Mouse (Mus musculus) c-Kit-positive CD71-positive TER-119-negative erythroid progenitor cells, embryonic 14.5 days (primary cell): ENCODE measurements around the gene 0610009B22Rik.

Experiments used
- DNase-seq: peaks from one replicate; pipeline ENCODE4 v3.0.0-alpha.2; 2013; ENCODE audit warnings: low read depth

Gene 0610009B22Rik

GRCm38 (mm10) chr11:51658705-51659104 is 30.0 kb downstream of the 0610009B22Rik start:
- DNase-seq = no peak

- DNase-seq = no peak
Observed at GRCm38 (mm10) chr11:51658291-51658690, 30.4 kb downstream of the 0610009B22Rik start.

GRCm38 (mm10) chr11:51656798-51657521 is 31.7 kb downstream of the 0610009B22Rik start:
- no peak for DNase-seq

GRCm38 (mm10) chr11:51654891-51655290 is 33.8 kb downstream of the 0610009B22Rik start:
- no peak for DNase-seq

- no peak for DNase-seq
Observed at GRCm38 (mm10) chr11:51653736-51654135, 34.9 kb downstream of the 0610009B22Rik start.

- no peak for DNase-seq
Observed at GRCm38 (mm10) chr11:51652889-51653418, 35.7 kb downstream of the 0610009B22Rik start.

- DNase-seq = no peak
Observed at GRCm38 (mm10) chr11:51650691-51651515, 37.8 kb downstream of the 0610009B22Rik start, which contains the start of the genes N4bp3 and D930048N14Rik. Gene N4bp3, minus strand, starts transcription at chr11:51650842. Gene D930048N14Rik, plus strand, starts transcription at chr11:51650954.

- no peak for DNase-seq
Observed at GRCm38 (mm10) chr11:51650261-51650660, 38.4 kb downstream of the 0610009B22Rik start.

- no peak for DNase-seq
Observed at GRCm38 (mm10) chr11:51649889-51650199, 38.8 kb downstream of the 0610009B22Rik start.

- DNase-seq = no peak
Observed at GRCm38 (mm10) chr11:51649111-51649888, 39.4 kb downstream of the 0610009B22Rik start.

GRCm38 (mm10) chr11:51648566-51648965 is 40.1 kb downstream of the 0610009B22Rik start:
- no peak for DNase-seq

GRCm38 (mm10) chr11:51646751-51647667 is 41.7 kb downstream of the 0610009B22Rik start:
- DNase-seq = no peak

- no peak for DNase-seq
Observed at GRCm38 (mm10) chr11:51646245-51646644, 42.4 kb downstream of the 0610009B22Rik start.

GRCm38 (mm10) chr11:51645293-51645692 is 43.4 kb downstream of the 0610009B22Rik start:
- no peak for DNase-seq

GRCm38 (mm10) chr11:51644217-51644616 is 44.5 kb downstream of the 0610009B22Rik start:
- DNase-seq = no peak

- no peak for DNase-seq
Observed at GRCm38 (mm10) chr11:51643761-51644160, 44.9 kb downstream of the 0610009B22Rik start.

- no peak for DNase-seq
Observed at GRCm38 (mm10) chr11:51643202-51643601, 45.5 kb downstream of the 0610009B22Rik start.

- DNase-seq = no peak
Observed at GRCm38 (mm10) chr11:51640748-51641147, 47.9 kb downstream of the 0610009B22Rik start.

GRCm38 (mm10) chr11:51638497-51638896 is 50.2 kb downstream of the 0610009B22Rik start:
- no peak for DNase-seq

GRCm38 (mm10) chr11:51637971-51638414 is 50.7 kb downstream of the 0610009B22Rik start:
- DNase-seq = no peak

- peak; percentile 76 for DNase-seq
Observed at GRCm38 (mm10) chr11:51636323-51636684, 52.4 kb downstream of the 0610009B22Rik start.
